Mouse (Mus musculus): ENCODE results near the gene Mipol1. TPM values are rescaled to one million over a fixed set of nuclear protein-coding genes. Genes with fewer than 3 reads are reported as not detected.
"Not testable (repeated sequence)": the region's sequence is repeated elsewhere in the genome, so short reads cannot be mapped to it uniquely, and the experiment has no call there.

Gene Mipol1
- total RNA-seq, 2 experiments from 2014 or later: 6.0 to 7.6 TPM

- no peak for DNase-seq (ENCODE audit: low spot score in 2 of 2)
Measured at GRCm38 (mm10) chr12:57413833-57414232, 183.6 kb downstream of the Mipol1 start.

GRCm38 (mm10) chr12:57424902-57425301 lies 194.7 kb downstream of the Mipol1 start:
- DNase-seq (ENCODE audit: low spot score in 2 of 2): no peak

- DNase-seq (ENCODE audit: low spot score in 2 of 2): no peak
Measured at GRCm38 (mm10) chr12:57428243-57428642, 198.0 kb downstream of the Mipol1 start.

- DNase-seq (ENCODE audit: low spot score in 2 of 2): no peak
Measured at GRCm38 (mm10) chr12:57428767-57429166, 198.5 kb downstream of the Mipol1 start.

- DNase-seq (ENCODE audit: low spot score in 2 of 2): not testable (repeated sequence)
Measured at GRCm38 (mm10) chr12:57436939-57437659, 206.9 kb downstream of the Mipol1 start.

- no peak for DNase-seq (ENCODE audit: low spot score in 2 of 2)
Measured at GRCm38 (mm10) chr12:57444281-57444903, 214.2 kb downstream of the Mipol1 start.

- no peak for DNase-seq (ENCODE audit: low spot score in 2 of 2)
Measured at GRCm38 (mm10) chr12:57447331-57447730, 217.1 kb downstream of the Mipol1 start.

GRCm38 (mm10) chr12:57449299-57449698 lies 219.1 kb downstream of the Mipol1 start:
- DNase-seq (ENCODE audit: low spot score in 2 of 2): no peak

GRCm38 (mm10) chr12:57450017-57450583 lies 219.9 kb downstream of the Mipol1 start:
- DNase-seq (ENCODE audit: low spot score in 2 of 2): no peak

- no peak for DNase-seq (ENCODE audit: low spot score in 2 of 2)
Measured at GRCm38 (mm10) chr12:57456911-57457310, 226.7 kb downstream of the Mipol1 start.

- DNase-seq (ENCODE audit: low spot score in 2 of 2): no peak
Measured at GRCm38 (mm10) chr12:57457339-57457738, 227.1 kb downstream of the Mipol1 start.

- no peak for DNase-seq (ENCODE audit: low spot score in 2 of 2)
Measured at GRCm38 (mm10) chr12:57464520-57465334, 234.5 kb downstream of the Mipol1 start.

GRCm38 (mm10) chr12:57471786-57472185 lies 241.6 kb downstream of the Mipol1 start:
- no peak for DNase-seq (ENCODE audit: low spot score in 2 of 2)

GRCm38 (mm10) chr12:57476876-57477275 lies 246.6 kb downstream of the Mipol1 start:
- no peak for DNase-seq (ENCODE audit: low spot score in 2 of 2)

- DNase-seq (ENCODE audit: low spot score in 2 of 2): no peak
Measured at GRCm38 (mm10) chr12:57481823-57482222, 251.6 kb downstream of the Mipol1 start.

GRCm38 (mm10) chr12:57496347-57497119 lies 266.3 kb downstream of the Mipol1 start:
- DNase-seq (ENCODE audit: low spot score in 2 of 2): no peak

- DNase-seq (ENCODE audit: low spot score in 2 of 2): no peak
Measured at GRCm38 (mm10) chr12:57500246-57500645, 270.0 kb downstream of the Mipol1 start.

- DNase-seq (ENCODE audit: low spot score in 2 of 2): no peak
Measured at GRCm38 (mm10) chr12:57505329-57505728, 275.1 kb downstream of the Mipol1 start.

GRCm38 (mm10) chr12:57508938-57509337 lies 278.7 kb downstream of the Mipol1 start:
- DNase-seq (ENCODE audit: low spot score in 2 of 2): no peak

- DNase-seq (ENCODE audit: low spot score in 2 of 2): no peak
Measured at GRCm38 (mm10) chr12:57509726-57510125, 279.5 kb downstream of the Mipol1 start.

- no peak for DNase-seq (ENCODE audit: low spot score in 2 of 2)
Measured at GRCm38 (mm10) chr12:57511127-57511526, 280.9 kb downstream of the Mipol1 start.

Data from gastrocnemius, postnatal 4 days (tissue).